Comparison of ENCODE assay signal across 1 mouse cellular context in genomic region chr15:98676471-98676870, GRCm38 (mm10).
TF ChIP-seq lines count a peak whose summit lies in the region.

No protein-coding gene starts in this region.

TF ChIP-seq in CH12.LX, 34 proteins besides CTCF, POLR2A, EP300 and RAD21:
- TF ChIP-seq SMC3 (IDR thresholded peaks at IDR 0.05; ENCODE audit: low read depth, low read length) (no peak), BHLHE40 (IDR thresholded peaks at IDR 0.05; ENCODE audit: low read depth, low read length) (no peak), MEF2A (IDR thresholded peaks at IDR 0.05; ENCODE audit: borderline replicate concordance, low read depth, low read length) (no peak), MAX (IDR thresholded peaks at IDR 0.05; ENCODE audit: low read length) (no peak), E2F4 (IDR thresholded peaks at IDR 0.05; ENCODE audit: insufficient replicate concordance, low read depth, low read length) (no peak), IRF4 (IDR thresholded peaks at IDR 0.05; ENCODE audit: low read depth, low read length) (no peak), ZMIZ1 (IDR thresholded peaks at IDR 0.05; ENCODE audit: low read depth, low read length) (no peak), TBP (conservative IDR thresholded peaks at IDR 0.05; ENCODE audit: low read depth, low read length) (no peak), JUND (conservative IDR thresholded peaks at IDR 0.05; ENCODE audit: low read depth, low read length) (no peak), ZNF384 (IDR thresholded peaks at IDR 0.05; ENCODE audit: low read depth, low read length) (no peak)
